Mouse (Mus musculus) myocyte (in vitro differentiated cells): ENCODE measurements around the gene Ppef2. TPM values are rescaled to one million over a fixed set of nuclear protein-coding genes. Genes with fewer than 3 reads are reported as not detected.
"Not testable (repeated sequence)": the region's sequence is repeated elsewhere in the genome, so short reads cannot be mapped to it uniquely, and the experiment has no call there.

Experiments
- H3K27me3 ChIP-seq: one replicate; pipeline ENCODE4 v1.6.1; 2011; ENCODE audit not compliant: control insufficient read depth, insufficient read depth, insufficient read length
- H3K36me3 ChIP-seq: one replicate; pipeline ENCODE4 v1.6.1; 2011; ENCODE audit not compliant: control insufficient read depth, insufficient read depth
- H3K4me2 ChIP-seq: one replicate; pipeline ENCODE4 v1.6.1; 2011; ENCODE audit warnings: low read depth, control low read depth
- H3K4me3 ChIP-seq: one replicate; pipeline ENCODE4 v1.5.1; 2011; ENCODE audit warnings: mild to moderate bottlenecking, control low read depth, moderate library complexity
- H3K79me2 ChIP-seq: one replicate; pipeline ENCODE4 v1.6.1; 2011; ENCODE audit not compliant: control insufficient read depth, insufficient read depth
- H3ac ChIP-seq: one replicate; pipeline ENCODE4 v1.6.1; 2011; ENCODE audit not compliant: control insufficient read depth, insufficient read length
- CEBPB ChIP-seq: IDR thresholded peaks from 2 replicates; pipeline ENCODE4 v1.6.1; 2011; ENCODE audit warnings: mild to moderate bottlenecking, moderate library complexity; ENCODE audit not compliant: poor library complexity, insufficient read depth, severe bottlenecking
- E2F4 ChIP-seq: IDR thresholded peaks from one replicate; pipeline ENCODE4 v1.6.1; 2011; ENCODE audit warnings: mild to moderate bottlenecking, control low read depth, moderate library complexity; ENCODE audit not compliant: insufficient read depth
- MAX ChIP-seq: IDR thresholded peaks from one replicate; pipeline ENCODE4 v1.6.1; 2011; ENCODE audit warnings: low read depth, mild to moderate bottlenecking, control low read depth
- MYOD1 ChIP-seq, 3 experiments: IDR thresholded peaks; one replicate each; pipeline ENCODE4 v1.6.1; 2011; ENCODE audit warnings: control low read depth in 2 of 3, low read depth in 2 of 3, mild to moderate bottlenecking in 2 of 3, moderate library complexity in 1 of 3; ENCODE audit not compliant: insufficient read length in 2 of 3, control insufficient read depth in 1 of 3
- MYOG ChIP-seq, 3 experiments: IDR thresholded peaks; one replicate each; pipeline ENCODE4 v1.6.1; 2011; ENCODE audit warnings: control low read depth in 2 of 3, low read depth in 2 of 3, mild to moderate bottlenecking in 2 of 3; ENCODE audit not compliant: insufficient read length in 2 of 3, control insufficient read depth in 1 of 3, insufficient read depth in 1 of 3
- POLR2A ChIP-seq: IDR thresholded peaks from one replicate; pipeline ENCODE4 v1.6.1; 2011; ENCODE audit warnings: low read depth, mild to moderate bottlenecking, control low read depth, moderate library complexity; ENCODE audit not compliant: insufficient read length
- POLR2AphosphoS2 ChIP-seq: IDR thresholded peaks from one replicate; pipeline ENCODE4 v1.6.1; 2011; ENCODE audit warnings: low read depth, control low read depth; ENCODE audit not compliant: insufficient read length
- REST ChIP-seq: IDR thresholded peaks from one replicate; pipeline ENCODE4 v1.6.1; 2011; ENCODE audit warnings: mild to moderate bottlenecking, control low read depth, moderate library complexity; ENCODE audit not compliant: insufficient read depth, insufficient read length
- SRF ChIP-seq: IDR thresholded peaks from one replicate; pipeline ENCODE4 v1.6.1; 2011; ENCODE audit warnings: low read depth; ENCODE audit not compliant: control insufficient read depth, insufficient read length
- TCF12 ChIP-seq: IDR thresholded peaks from one replicate; pipeline ENCODE4 v1.6.1; 2011; ENCODE audit warnings: mild to moderate bottlenecking, control low read depth; ENCODE audit not compliant: poor library complexity, insufficient read depth, severe bottlenecking
- TCF3 ChIP-seq: IDR thresholded peaks from one replicate; pipeline ENCODE4 v1.6.1; 2011; ENCODE audit warnings: low read depth, control low read depth; ENCODE audit not compliant: insufficient read length
- USF1 ChIP-seq: IDR thresholded peaks from one replicate; pipeline ENCODE4 v1.6.1; 2011; ENCODE audit warnings: low read depth, mild to moderate bottlenecking, control low read depth, moderate library complexity
- polyA plus RNA-seq: library from polyadenylated mRNA; unstranded; fragments of >200 nt; fragmentation: generic; extraction: Trizol; gene quantifications from one replicate; pipeline ENCODE4 v1.2.1, GENCODE M21; 2012; ENCODE audit warnings: missing spikeins

Gene Ppef2
- polyA plus RNA-seq, 1 experiment: 0.18 TPM

DNA sequence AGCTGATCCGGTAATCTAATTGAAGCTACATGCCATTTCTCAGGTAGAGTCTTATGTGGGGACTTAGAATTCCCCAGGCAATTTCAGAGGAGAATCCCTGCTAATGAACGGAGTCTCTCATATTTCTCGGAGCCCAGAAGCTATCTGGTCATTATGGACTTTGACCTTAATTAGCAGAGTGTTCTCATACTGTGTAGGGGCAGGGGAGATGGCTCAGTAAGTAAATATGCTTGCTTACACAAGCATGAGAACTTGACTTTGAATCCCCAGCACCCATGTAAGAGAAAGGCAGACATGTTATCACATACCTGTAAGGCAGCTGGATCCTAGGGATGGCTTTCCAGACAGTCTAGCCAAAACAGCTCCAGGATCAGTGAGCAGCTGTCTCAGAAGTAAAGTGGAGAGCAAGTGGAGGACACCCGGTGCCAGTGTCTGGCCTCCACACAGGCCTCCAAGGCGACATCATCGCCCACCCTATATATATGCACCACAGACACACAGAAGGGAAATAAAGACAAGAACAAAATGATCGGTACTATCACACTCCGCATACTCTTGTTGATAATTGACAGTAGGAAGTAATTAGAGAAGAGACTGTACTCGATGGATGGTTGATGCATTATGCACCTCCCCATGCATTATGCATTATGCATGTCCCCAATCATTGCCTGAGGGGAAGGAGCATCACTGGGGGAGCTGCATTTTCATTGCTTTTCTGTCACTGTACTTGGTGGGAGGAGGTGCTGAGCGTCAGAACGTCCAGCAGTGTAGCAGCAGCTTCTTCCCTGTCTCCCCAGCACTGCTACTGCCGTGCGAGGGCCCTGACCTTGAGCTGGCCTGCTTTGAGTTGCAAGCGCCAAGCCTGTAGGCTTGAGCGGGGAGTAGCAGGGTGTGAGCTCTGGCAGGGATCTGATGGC, 58.9 kb downstream of the Ppef2 start:
- Histone ChIP-seq H3K36me3 (peaks cover 49% of the 10 kb centered on the region), H3K27me3 (no peaks in the 10 kb centered on the region), H3ac (no peak overlapping the region), H3K4me3 (no peak overlapping the region), H3K4me2 (no peak overlapping the region), H3K79me2 (no peaks in the 10 kb centered on the region)
- TF ChIP-seq CEBPB: no peak
- no peak for TF ChIP-seq TCF3
- TF ChIP-seq MAX: no peak

GRCm38 (mm10) chr5:92195716-92196115, 60.4 kb downstream of the Ppef2 start:
- H3K4me3 ChIP-seq, H3K27me3 ChIP-seq, H3ac ChIP-seq, H3K79me2 ChIP-seq, H3K4me2 ChIP-seq: not testable (repeated sequence)
- H3K36me3 ChIP-seq: peaks cover 47% of the 10 kb centered on the region

DNA sequence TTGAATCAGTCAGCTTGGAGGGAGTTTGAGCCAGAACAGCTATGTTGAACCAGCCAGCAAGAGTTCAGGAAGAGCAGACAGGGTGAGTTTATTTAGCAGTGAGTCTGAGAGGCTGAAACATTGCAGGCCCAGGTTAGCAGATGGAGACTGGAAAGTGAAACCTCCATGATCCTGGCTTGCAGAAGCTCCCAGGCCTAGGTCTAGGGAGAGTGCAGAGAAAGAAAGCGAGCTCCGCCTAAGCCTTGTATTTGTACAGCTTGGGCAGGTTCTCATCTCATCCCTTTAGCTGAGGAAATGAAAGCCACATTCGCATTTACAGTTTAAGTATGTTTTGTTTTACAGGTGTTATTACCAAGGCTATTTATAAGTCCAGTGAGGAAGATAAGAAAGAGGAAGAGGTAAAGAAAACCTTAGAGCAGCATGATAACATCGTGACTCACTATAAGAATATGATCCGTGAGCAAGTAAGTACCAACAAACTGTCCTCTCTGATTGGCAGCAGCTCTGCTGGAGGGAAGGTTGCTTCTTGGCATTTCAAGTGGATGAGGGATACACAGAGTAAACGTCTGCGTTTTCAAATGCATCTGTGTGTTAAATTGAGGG, 67.1 kb downstream of the Ppef2 start:
- Histone ChIP-seq H3K27me3 (no peaks in the 10 kb centered on the region), H3K4me3 (no peak overlapping the region), H3ac (no peak overlapping the region), H3K36me3 (peaks cover 56% of the 10 kb centered on the region), H3K4me2 (no peak overlapping the region), H3K79me2 (no peaks in the 10 kb centered on the region)
- no peak for TF ChIP-seq SRF
- TF ChIP-seq MAX: no peak
- TF ChIP-seq CEBPB: no peak
- no peak for TF ChIP-seq MYOD1 (IDR thresholded peaks at IDR 0.05; ENCODE audit: control insufficient read depth in 1 of 3, insufficient read length in 2 of 3, low read depth in 2 of 3)
- no peak for TF ChIP-seq MYOG (IDR thresholded peaks at IDR 0.05; ENCODE audit: control insufficient read depth in 1 of 3, insufficient read depth in 1 of 3, insufficient read length in 2 of 3, low read depth in 2 of 3)
- TF ChIP-seq REST: no peak
- TF ChIP-seq TCF12: no peak

GRCm38 (mm10) chr5:92183071-92183830, 72.8 kb downstream of the Ppef2 start:
- H3K4me2 ChIP-seq: no peak overlapping the region
- TF ChIP-seq SRF (no peak), MYOG (IDR thresholded peaks at IDR 0.05; ENCODE audit: control insufficient read depth in 1 of 3, insufficient read depth in 1 of 3, insufficient read length in 2 of 3, low read depth in 2 of 3) (no peak), MAX (no peak), POLR2AphosphoS2 (no peak), REST (no peak), CEBPB (no peak), POLR2A (no peak), TCF3 (no peak), USF1 (no peak), MYOD1 (IDR thresholded peaks at IDR 0.05; ENCODE audit: control insufficient read depth in 1 of 3, insufficient read length in 2 of 3, low read depth in 2 of 3) (no peak), E2F4 (no peak), TCF12 (no peak)
- no peaks in the 10 kb centered on the region for H3K27me3 ChIP-seq
- peaks cover 60% of the 10 kb centered on the region for H3K36me3 ChIP-seq
- H3ac ChIP-seq: no peak overlapping the region
- H3K79me2 ChIP-seq: no peaks in the 10 kb centered on the region
- H3K4me3 ChIP-seq: no peak overlapping the region

Other genes with a start within 250 kb of the Ppef2 start
- gene Cdkl2, start 212.4 kb downstream of the Ppef2 start, polyA plus RNA-seq: 0.53 TPM
- gene G3bp2, start 172.6 kb downstream of the Ppef2 start, polyA plus RNA-seq: 25.8 TPM
- gene Uso1, start 118.3 kb downstream of the Ppef2 start, polyA plus RNA-seq: 55.2 TPM
- gene U90926, start 40.9 kb downstream of the Ppef2 start, polyA plus RNA-seq: not detected
- 6.2 TPM for gene Naaa, start 21.9 kb upstream of the Ppef2 start, polyA plus RNA-seq
- gene Sdad1, start 54.2 kb upstream of the Ppef2 start, polyA plus RNA-seq: 7.5 TPM
- 0.02 TPM for gene Cxcl9, start 71.8 kb upstream of the Ppef2 start, polyA plus RNA-seq
- gene Art3, start 75.5 kb upstream of the Ppef2 start, polyA plus RNA-seq: 3.8 TPM
- 0.62 TPM for gene Cxcl10, start 92.6 kb upstream of the Ppef2 start, polyA plus RNA-seq
- gene Nup54, start 178.9 kb upstream of the Ppef2 start, polyA plus RNA-seq: 11.0 TPM